Mouse (Mus musculus) midbrain, embryonic 16.5 days (tissue): Measurements from ENCODE around the gene Slc25a5. TPM values are rescaled to one million over a fixed set of nuclear protein-coding genes. Genes with fewer than 3 reads are reported as not detected.

Source experiments
- ATAC-seq: fragments of 200-750 bp; cut with Nextera tagmentation; 2 replicates; pipeline ENCODE4 v1.8.0; 2017; ENCODE audit warnings: moderate TSS enrichment
- H3K27ac ChIP-seq: fragments of 300-500 bp; sonication (generic); 2 replicates; pipeline ENCODE4 v1.5.1; 2014; ENCODE audit warnings: mild to moderate bottlenecking, low read length, mixed read lengths
- H3K27me3 ChIP-seq: fragments of 300-500 bp; sonication (generic); 2 replicates; pipeline ENCODE4 v1.6.1; 2014; ENCODE audit warnings: low read depth, low read length, mixed read lengths; ENCODE audit not compliant: control insufficient read depth, insufficient read depth
- H3K36me3 ChIP-seq: fragments of 300-500 bp; sonication (generic); 2 replicates; pipeline ENCODE4 v1.6.1; 2014; ENCODE audit warnings: mild to moderate bottlenecking, low read length, moderate library complexity, mixed read lengths; ENCODE audit not compliant: control insufficient read depth, insufficient read depth
- H3K4me1 ChIP-seq: fragments of 300-500 bp; sonication (generic); 2 replicates; pipeline ENCODE4 v1.6.1; 2014; ENCODE audit warnings: mild to moderate bottlenecking, low read length, mixed read lengths; ENCODE audit not compliant: control insufficient read depth, insufficient read depth
- H3K4me2 ChIP-seq: fragments of 300-500 bp; sonication (generic); 2 replicates; pipeline ENCODE4 v1.6.1; 2014; ENCODE audit warnings: mild to moderate bottlenecking, low read length, mixed read lengths
- H3K4me3 ChIP-seq: fragments of 300-500 bp; sonication (generic); 2 replicates; pipeline ENCODE4 v1.5.1; 2014; ENCODE audit warnings: low read depth, mild to moderate bottlenecking, low read length, moderate library complexity, mixed read lengths
- H3K9ac ChIP-seq: fragments of 300-500 bp; sonication (generic); 2 replicates; pipeline ENCODE4 v1.6.1; 2014; ENCODE audit warnings: low read depth, low read length, mixed read lengths
- H3K9me3 ChIP-seq: fragments of 300-500 bp; sonication (generic); replicated peaks from 2 replicates; pipeline ENCODE4 v1.6.1; 2014; ENCODE audit warnings: mild to moderate bottlenecking, low read length, mixed read lengths; ENCODE audit not compliant: control insufficient read depth, poor library complexity, severe bottlenecking
- WGBS: fragments of 180-500 bp; shearing (Covaris S2); extraction: QIAGEN DNeasy Blood & Tissue Kit; methylation state at CpG from one replicate; pipeline ENCODE4 v1.1.7; 2014; 5-methylcytosine and 5-hydroxymethylcytosine counted together
- polyA plus RNA-seq: library from polyadenylated mRNA; unstranded; fragments of >200 nt; fragmentation: Nextera tagmentation; extraction: Ambion mirVana; gene quantifications from 2 replicates; pipeline ENCODE4 v1.2.1, GENCODE M21; 2015

The Slc25a5 gene
- polyA plus RNA-seq, 1 experiment from 2014 or later, result 436 TPM

GRCm38 (mm10) chrX:36760946-36761635 is 34.4 kb upstream of the Slc25a5 start:
- Histone ChIP-seq H3K36me3 (no peaks in the 10 kb centered on the region), H3K4me3 (no peak overlapping the region), H3K9me3 (no peaks in the 10 kb centered on the region), H3K9ac (no peak overlapping the region), H3K27me3 (no peaks in the 10 kb centered on the region), H3K4me1 (peaks cover 3% of the 10 kb centered on the region; the same call in 1 of the 2 replicates), H3K27ac (peak overlapping the region; percentile 37), H3K4me2 (no peak overlapping the region)
- WGBS, result 32% methylated on average over 6 of the region's 6 CpGs
- ATAC-seq, result peak; percentile 59; the same call in 1 of the 2 replicates

GRCm38 (mm10) chrX:36762289-36762688 is 33.2 kb upstream of the Slc25a5 start:
- WGBS, result 59% methylated on average over 5 of the region's 5 CpGs
- Histone ChIP-seq H3K4me3 (no peak overlapping the region), H3K9me3 (no peaks in the 10 kb centered on the region), H3K9ac (no peak overlapping the region), H3K36me3 (no peaks in the 10 kb centered on the region), H3K27ac (no peak overlapping the region), H3K4me2 (no peak overlapping the region), H3K27me3 (no peaks in the 10 kb centered on the region), H3K4me1 (peaks cover 3% of the 10 kb centered on the region; the same call in 1 of the 2 replicates)
- no peak for ATAC-seq

DNA sequence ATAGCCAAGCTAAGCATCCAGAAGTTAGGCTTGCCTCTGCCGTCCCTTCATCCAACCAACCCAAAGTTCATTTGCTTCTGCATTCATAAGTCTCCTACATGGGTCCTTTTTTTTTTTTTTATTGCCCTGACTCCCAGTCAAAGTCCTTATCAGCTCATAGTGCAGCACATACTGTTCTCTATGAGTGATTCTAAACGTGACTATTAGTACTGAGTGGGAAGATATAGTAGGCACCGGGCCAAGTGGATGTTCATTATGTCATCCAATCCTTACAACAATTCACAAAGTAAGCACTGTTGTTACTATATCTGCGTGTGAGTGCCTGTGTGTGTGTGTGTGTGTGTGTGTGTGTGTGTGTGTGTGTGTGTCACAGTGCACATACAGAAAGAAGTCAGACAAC is 32.6 kb upstream of the Slc25a5 start:
- no peak for ATAC-seq
- Histone ChIP-seq H3K36me3 (no peaks in the 10 kb centered on the region), H3K4me3 (no peak overlapping the region), H3K27ac (peak overlapping the region; percentile 31), H3K4me1 (peaks cover 3% of the 10 kb centered on the region; the same call in 1 of the 2 replicates), H3K27me3 (no peaks in the 10 kb centered on the region), H3K4me2 (no peak overlapping the region), H3K9ac (no peak overlapping the region), H3K9me3 (no peaks in the 10 kb centered on the region)
- 52% methylated on average over 4 of the region's 4 CpGs for WGBS

DNA sequence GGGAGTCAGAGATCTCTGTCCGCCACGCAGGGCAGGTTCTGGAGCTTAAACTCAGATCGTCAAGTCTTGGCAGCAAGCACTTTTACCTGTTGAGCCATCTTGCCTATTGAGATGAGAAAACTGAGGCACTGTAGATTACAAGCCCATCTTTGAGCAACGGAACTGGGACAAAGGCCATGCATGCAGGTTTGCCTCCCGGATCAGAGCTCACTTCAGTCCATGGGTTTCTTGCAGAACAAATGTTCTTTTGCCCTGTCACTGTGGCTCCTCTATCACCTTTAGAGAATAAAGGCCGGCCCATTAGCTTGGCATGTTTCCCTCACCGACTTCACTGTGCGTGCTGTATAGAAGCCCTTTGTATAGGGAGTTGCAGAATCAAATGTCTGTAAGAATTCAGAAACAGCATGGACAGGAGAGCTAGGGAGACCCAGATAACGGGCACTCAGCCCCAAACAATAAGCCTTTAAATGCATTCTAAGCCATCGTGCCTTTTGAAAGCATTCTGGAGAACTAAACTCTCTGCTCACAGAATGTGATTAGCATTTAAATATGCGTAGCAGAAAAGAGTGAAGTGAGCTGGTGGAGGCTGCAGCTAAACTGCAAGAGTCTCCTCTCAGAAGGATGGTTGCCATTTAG is 32.0 kb upstream of the Slc25a5 start:
- H3K4me2 ChIP-seq, result peak overlapping the region; percentile 6; the same call in 1 of the 2 replicates
- no peaks in the 10 kb centered on the region for H3K36me3 ChIP-seq
- H3K9me3 ChIP-seq, result no peaks in the 10 kb centered on the region
- peak overlapping the region; percentile 31 for H3K27ac ChIP-seq
- no peak overlapping the region for H3K9ac ChIP-seq
- 24% methylated on average over 11 of the region's 11 CpGs for whole genome bisulfite sequencing
- ATAC-seq, result peak; percentile 44; the same call in 1 of the 2 replicates
- H3K4me3 ChIP-seq, result no peak overlapping the region
- H3K4me1 ChIP-seq, result peaks cover 3% of the 10 kb centered on the region; the same call in 1 of the 2 replicates
- H3K27me3 ChIP-seq, result no peaks in the 10 kb centered on the region

GRCm38 (mm10) chrX:36763934-36764317 is 31.5 kb upstream of the Slc25a5 start:
- peak overlapping the region; percentile 68 for H3K27ac ChIP-seq
- no peak for ATAC-seq
- H3K4me2 ChIP-seq, result no peak overlapping the region; the same call in 1 of the 2 replicates
- no peaks in the 10 kb centered on the region for H3K36me3 ChIP-seq
- no peaks in the 10 kb centered on the region for H3K27me3 ChIP-seq
- whole genome bisulfite sequencing, result 13% methylated on average over 2 of the region's 2 CpGs
- H3K9ac ChIP-seq, result no peak overlapping the region
- peaks cover 3% of the 10 kb centered on the region; the same call in 1 of the 2 replicates for H3K4me1 ChIP-seq
- H3K9me3 ChIP-seq, result no peaks in the 10 kb centered on the region
- no peak overlapping the region for H3K4me3 ChIP-seq

DNA sequence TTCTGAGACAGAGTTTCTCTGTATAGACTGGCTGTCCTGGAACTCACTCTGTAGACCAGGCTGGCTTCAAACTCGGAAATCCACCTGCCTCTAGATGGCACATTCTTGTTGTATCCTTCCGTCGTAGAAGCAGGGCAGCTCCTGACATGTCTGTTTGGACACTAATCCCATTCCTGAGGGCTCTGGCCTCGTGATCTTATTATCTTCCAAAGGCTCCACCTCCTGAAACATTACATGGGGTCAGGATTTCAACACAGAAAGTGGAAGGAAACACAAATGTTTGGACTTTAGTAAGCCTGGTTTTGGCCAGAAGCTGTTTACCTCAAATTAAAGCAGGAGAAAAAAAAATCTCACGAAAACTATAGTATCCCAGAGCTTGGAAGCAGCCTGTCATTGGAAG is 28.1 kb upstream of the Slc25a5 start:
- no peaks in the 10 kb centered on the region for H3K27me3 ChIP-seq
- H3K4me2 ChIP-seq, result no peak overlapping the region
- no peaks in the 10 kb centered on the region for H3K9me3 ChIP-seq
- H3K4me3 ChIP-seq, result no peak overlapping the region
- no peak for ATAC-seq
- H3K9ac ChIP-seq, result no peak overlapping the region
- H3K4me1 ChIP-seq, result peaks cover 3% of the 10 kb centered on the region; the same call in 1 of the 2 replicates
- no peak overlapping the region for H3K27ac ChIP-seq
- H3K36me3 ChIP-seq, result no peaks in the 10 kb centered on the region
- WGBS, result 44% methylated on average over 5 of the region's 5 CpGs

- ATAC-seq, result no peak
- H3K27ac ChIP-seq, result no peak overlapping the region
- no peak overlapping the region for H3K9ac ChIP-seq
- 79% methylated on average over 6 of the region's 6 CpGs for WGBS
- no peaks in the 10 kb centered on the region for H3K36me3 ChIP-seq
- H3K4me1 ChIP-seq, result no peaks in the 10 kb centered on the region
- H3K4me3 ChIP-seq, result no peak overlapping the region
- no peaks in the 10 kb centered on the region for H3K27me3 ChIP-seq
- H3K9me3 ChIP-seq, result no peaks in the 10 kb centered on the region
- no peak overlapping the region for H3K4me2 ChIP-seq
These were observed 22.9 kb upstream of the Slc25a5 start for GRCm38 (mm10) chrX:36772591-36772990.

- Histone ChIP-seq H3K4me1 (no peaks in the 10 kb centered on the region), H3K27ac (no peak overlapping the region), H3K9ac (no peak overlapping the region), H3K36me3 (no peaks in the 10 kb centered on the region), H3K4me3 (no peak overlapping the region), H3K27me3 (no peaks in the 10 kb centered on the region), H3K9me3 (no peaks in the 10 kb centered on the region), H3K4me2 (no peak overlapping the region)
- 93% methylated on average over 5 of the region's 5 CpGs for WGBS
- ATAC-seq, result no peak
These were observed 19.9 kb upstream of the Slc25a5 start for GRCm38 (mm10) chrX:36775520-36775919.

- no peaks in the 10 kb centered on the region for H3K4me1 ChIP-seq
- H3K9ac ChIP-seq, result no peak overlapping the region
- no peak overlapping the region for H3K27ac ChIP-seq
- H3K27me3 ChIP-seq, result no peaks in the 10 kb centered on the region
- H3K4me3 ChIP-seq, result no peak overlapping the region
- no peak for ATAC-seq
- H3K36me3 ChIP-seq, result no peaks in the 10 kb centered on the region
- H3K4me2 ChIP-seq, result no peak overlapping the region
- 80% methylated on average over 4 of the region's 4 CpGs for WGBS
- H3K9me3 ChIP-seq, result no peaks in the 10 kb centered on the region
These were observed 17.8 kb upstream of the Slc25a5 start for GRCm38 (mm10) chrX:36777694-36778093.
